Mouse (Mus musculus) frontal cortex, adult (tissue): ENCODE data around the gene Thada.

ENCODE experiments used
- ATAC-seq: cut with Nextera tagmentation; 2 replicates; pipeline ENCODE4 v1.9.2; 2017; ENCODE audit warnings: mild to moderate bottlenecking, moderate library complexity, mixed read lengths; ENCODE audit not compliant: low TSS enrichment

The Thada gene

GRCm38 (mm10) chr17:84187264-84187663 lies 278.7 kb downstream of the Thada start:
- ATAC-seq = peak; percentile 11; the same call in 1 of the 2 replicates

GRCm38 (mm10) chr17:84186451-84187202 lies 279.4 kb downstream of the Thada start:
- ATAC-seq = no peak

GRCm38 (mm10) chr17:84185581-84186450 lies 280.2 kb downstream of the Thada start:
- no peak for ATAC-seq

GRCm38 (mm10) chr17:84185011-84185411 lies 281.0 kb downstream of the Thada start:
- ATAC-seq = no peak

DNA sequence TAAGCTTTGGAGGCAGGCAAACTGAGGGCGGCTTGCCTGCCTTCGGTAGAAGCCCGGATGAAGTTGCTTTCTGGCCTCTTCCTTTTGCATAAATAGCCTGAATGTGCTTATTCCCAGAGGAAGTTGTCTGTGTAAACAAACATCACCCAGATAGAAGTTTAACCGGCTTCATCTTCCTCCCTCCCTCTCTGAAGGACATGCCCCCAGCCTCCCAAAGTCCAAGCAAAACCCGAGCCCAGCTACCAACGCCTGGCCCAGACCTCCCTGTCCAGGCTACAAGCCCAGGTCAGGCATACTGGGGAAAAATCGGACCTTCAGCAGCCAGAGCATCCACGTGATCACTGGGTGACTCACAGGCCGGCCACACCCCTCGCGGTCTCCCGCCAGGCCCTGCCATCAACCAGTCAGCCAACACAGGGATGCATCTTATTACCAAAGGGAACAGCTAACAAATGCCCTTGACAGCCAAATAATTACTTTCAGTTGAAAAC lies 282.7 kb downstream of the Thada start:
- ATAC-seq = peak; percentile 11; the same call in 1 of the 2 replicates

DNA sequence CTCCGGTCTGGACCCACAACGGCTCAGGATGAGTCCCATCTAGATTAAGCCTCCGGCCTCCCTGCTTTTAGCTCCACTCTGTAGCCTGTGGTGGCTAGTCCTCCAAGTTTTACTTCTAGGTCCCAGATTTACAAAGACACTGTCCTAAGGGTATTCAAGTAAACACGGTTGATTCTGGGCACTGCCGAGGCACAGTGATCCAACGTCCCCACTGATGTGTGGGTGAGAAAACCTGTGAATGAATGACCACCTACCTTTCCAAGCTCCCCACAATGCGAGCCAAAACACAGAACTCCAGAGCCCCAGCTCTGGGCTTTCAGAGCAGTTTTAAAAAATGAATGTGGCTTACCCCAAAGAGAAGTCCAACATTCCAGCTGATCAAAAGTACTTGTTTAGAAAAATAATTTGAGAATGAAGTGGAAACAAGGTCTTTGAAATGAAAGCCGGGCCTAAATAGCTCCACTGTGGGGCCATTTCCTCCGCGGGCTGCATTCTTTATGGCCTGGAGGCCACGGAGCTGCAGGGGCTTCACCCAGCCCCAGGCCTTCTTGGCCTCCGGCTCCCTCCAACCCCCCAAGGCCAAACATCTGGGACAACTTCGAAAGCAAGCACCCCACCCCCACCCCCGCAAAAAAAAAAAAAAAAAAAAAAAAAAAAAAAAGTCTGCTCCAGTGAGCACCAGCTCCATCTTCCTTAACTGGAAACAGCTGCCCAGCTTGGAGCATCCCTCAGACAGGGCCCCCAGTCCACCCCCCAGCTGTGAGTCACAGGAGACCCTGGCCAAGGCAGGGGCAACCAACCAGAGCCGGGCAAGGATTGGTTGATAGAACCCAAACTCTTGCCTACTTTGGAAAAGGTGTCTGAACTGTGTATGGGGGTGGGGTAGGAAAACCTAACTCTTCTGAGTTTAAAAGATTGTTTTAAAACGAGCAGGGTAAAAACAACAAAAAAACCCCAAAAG lies 283.4 kb downstream of the Thada start:
- no peak for ATAC-seq

DNA sequence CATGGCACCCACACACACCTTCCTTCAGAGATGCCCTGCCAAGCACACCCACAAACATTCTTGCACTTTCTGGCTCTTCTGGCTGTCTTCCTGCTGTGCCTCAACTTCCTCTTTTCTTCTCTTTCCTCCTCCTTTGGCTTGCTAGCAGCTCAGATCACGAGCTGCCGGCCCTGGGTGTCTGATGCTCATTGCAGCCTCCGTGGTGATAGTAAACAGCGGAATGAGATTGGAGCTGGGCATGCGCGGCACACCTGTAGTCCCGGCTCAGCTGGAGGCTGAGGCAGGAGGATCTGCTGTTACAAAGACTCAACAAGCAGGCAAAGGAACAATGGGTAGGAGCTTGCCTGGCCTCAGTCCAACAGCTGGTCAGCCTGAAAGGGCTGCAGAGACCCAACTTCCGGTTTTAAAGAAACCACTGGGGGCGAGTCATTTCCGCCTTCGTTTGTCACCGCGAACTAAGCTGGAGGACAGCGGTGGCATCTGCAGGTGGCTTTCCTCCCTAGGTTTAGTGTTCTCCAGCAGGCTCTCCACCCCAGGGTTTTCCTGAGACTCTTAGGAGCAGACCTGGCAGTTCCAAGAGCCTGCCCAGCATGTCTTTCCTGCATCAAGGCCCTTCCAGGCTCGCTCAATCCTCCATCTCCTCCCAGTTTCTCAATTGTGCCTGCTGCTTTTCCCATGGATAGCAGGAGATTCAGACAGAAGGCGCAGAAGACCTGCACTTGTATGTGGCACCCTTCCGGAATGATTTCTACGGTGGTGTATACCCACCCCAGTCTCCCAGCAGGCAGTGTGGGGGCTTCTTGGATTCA lies 284.3 kb downstream of the Thada start:
- ATAC-seq = no peak

DNA sequence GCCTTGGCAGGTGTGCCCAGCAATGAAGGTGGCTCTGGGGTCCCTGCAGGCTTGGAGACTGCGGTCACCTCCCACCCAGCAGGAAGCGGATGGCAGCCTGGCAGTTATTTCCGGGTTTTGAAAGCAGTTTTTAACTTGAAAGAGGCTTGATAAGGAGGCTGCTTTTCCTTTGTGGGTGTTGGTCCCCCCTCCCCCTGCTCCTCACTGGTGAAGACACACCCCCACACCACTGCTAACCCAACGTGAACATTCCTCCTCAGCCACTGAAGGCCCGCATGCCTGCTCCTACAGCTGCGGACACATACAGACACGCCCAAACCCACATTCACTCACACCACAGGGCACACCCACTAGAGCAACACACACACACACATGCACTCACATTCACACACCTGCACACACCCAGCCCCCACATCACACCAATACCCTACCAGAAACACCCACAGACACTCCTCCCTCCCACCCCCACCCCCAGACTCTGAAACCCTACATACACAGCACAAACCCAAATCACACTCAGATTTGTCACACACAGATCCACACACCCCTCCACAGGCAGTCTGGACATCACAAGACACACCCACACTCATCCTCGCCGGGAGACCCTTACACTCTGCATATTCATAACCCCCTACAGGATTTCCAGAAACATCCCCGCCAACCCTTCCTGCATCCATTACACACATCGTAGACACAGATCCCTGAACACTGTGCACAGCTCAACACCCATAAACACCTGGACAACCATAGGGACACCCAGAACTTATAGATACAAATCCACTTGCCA lies 285.1 kb downstream of the Thada start:
- peak; percentile 38; the same call in 1 of the 2 replicates for ATAC-seq

DNA sequence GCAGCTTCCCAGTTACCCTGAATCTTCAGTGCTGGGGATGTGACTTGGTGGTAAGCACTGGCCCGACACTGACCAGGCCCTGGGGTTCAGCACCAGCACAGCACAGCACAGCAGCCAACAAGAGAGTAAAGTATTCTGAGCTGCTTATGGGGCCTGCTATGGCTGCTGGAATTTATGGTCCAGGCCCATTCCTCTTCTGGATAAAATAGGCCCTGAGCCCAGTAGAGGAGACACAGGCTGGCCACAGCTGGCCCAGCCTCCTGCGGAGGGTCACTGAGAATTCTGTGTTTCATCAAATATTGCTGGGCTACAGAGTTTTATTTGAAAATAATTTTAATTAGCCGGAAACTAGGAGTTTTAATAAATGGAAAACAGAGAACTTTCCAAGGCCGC lies 286.0 kb downstream of the Thada start:
- no peak for ATAC-seq

GRCm38 (mm10) chr17:84179026-84179972 lies 286.7 kb downstream of the Thada start:
- ATAC-seq = no peak

- no peak for ATAC-seq
These were observed 288.5 kb downstream of the Thada start for GRCm38 (mm10) chr17:84177481-84177880.

GRCm38 (mm10) chr17:84176446-84176845 lies 289.6 kb downstream of the Thada start:
- no peak for ATAC-seq

- no peak for ATAC-seq
These were observed 290.8 kb downstream of the Thada start for GRCm38 (mm10) chr17:84175196-84175595.

GRCm38 (mm10) chr17:84167377-84167776 lies 298.6 kb downstream of the Thada start:
- ATAC-seq = no peak

DNA sequence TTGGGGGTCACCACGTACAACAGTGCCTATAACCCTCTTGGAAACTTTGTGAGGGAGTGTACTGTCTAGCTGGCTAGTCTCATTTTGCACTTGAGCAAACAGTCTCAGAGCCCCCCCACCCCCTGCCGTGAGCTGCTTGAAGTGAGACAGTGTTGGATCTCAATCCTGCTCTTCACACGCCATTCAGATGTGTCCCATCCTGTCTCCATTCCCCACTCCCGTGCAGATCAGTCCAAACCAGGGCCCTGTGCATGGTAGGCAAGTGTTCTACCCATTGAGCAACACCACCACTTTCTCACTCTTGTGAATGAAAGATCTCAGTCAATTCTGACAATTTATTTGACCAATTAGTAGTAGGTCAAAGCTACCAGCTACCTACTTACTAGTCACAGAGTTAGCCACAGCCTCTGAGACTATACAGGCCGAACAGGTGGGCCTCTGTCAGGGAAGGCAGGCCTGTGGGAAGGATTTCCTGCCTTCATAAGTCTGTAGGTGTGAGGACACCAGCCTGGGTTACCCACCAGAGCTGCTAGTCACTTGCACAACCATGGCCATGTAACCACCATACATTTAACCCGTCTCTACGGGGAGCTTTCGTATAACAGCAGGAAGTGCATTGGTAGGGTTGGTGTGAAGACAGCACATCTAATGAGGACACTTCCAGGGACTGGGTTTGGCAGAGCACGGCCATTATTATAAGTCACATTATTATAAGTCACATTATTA lies 299.7 kb downstream of the Thada start:
- no peak for ATAC-seq

- no peak for ATAC-seq
These were observed 300.3 kb downstream of the Thada start for GRCm38 (mm10) chr17:84165735-84166134.

GRCm38 (mm10) chr17:84164146-84164545 lies 301.9 kb downstream of the Thada start:
- no peak for ATAC-seq
